Mouse (Mus musculus): Measurements from ENCODE around the gene Hist3h2a. TPM values are rescaled to one million over a fixed set of nuclear protein-coding genes. Genes with fewer than 3 reads are reported as not detected.
A peak's percentile ranks its signal among the peaks of the same experiment; 100 is the strongest.

The Hist3h2a gene
- polyA plus RNA-seq, 1 experiment from 2014 or later, result 14.3 TPM

- Histone ChIP-seq H3K36me3 (replicated peaks; ENCODE audit: insufficient read depth, low read length) (peaks cover 10% of the 10 kb centered on the region), H3K9ac (replicated peaks) (no peak overlapping the region), H3K27me3 (ENCODE audit: insufficient read depth, low read length) (peaks cover 2% of the 10 kb centered on the region; the same call in 1 of the 2 replicates), H3K27ac (ENCODE audit: low read depth) (no peak overlapping the region), H3K4me2 (ENCODE audit: low read depth, low read length) (0 out of 2 replicates have a peak overlapping the region, but pooled peaks have one; percentile 26), H3K4me1 (ENCODE audit: insufficient read depth) (peaks cover 19% of the 10 kb centered on the region), H3K4me3 (ENCODE audit: low read depth, low read length) (no peak overlapping the region), H3K9me3 (ENCODE audit: low read length) (no peaks in the 10 kb centered on the region)
- ATAC-seq, result no peak
- 61% methylated on average over 9 of the region's 9 CpGs for WGBS (ENCODE audit: insufficient replicate concordance)
- DNase-seq, result no peak
- TF ChIP-seq CTCF (IDR thresholded peaks at IDR 0.05; ENCODE audit: low read depth), result no peak
- TF ChIP-seq EP300 (IDR thresholded peaks at IDR 0.05; ENCODE audit: low read depth), result no peak
These were observed 40.7 kb downstream of the Hist3h2a start for GRCm38 (mm10) chr11:58995061-58995806.

DNA sequence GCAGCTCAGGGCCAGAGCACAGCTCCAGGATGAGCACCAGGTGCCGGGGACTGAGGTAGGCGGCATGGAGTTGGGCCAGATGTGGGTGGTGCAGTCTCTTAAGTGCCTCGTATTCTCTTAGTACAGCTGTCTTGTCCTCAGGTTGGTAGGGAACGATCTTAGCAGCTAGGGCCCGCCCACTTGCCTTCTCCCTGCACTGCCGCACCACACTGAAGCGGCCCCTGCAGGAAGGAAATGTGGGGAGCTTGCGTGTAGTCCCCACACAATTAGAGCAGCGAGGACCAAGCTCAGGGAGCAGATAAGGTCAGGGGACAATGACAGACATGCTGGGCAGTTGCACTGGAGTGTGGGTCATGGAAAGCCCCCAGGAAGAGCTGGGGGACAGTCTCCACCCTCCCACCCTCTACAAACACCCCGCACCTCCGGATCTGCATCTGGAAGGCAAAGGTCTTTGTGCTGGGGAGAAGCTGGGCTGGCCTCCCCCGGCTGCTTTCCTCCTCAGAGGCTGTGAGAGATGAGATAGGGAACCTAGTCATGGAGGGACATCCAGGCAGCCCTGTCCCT is 41.4 kb downstream of the Hist3h2a start:
- no peaks in the 10 kb centered on the region for H3K9me3 ChIP-seq (ENCODE audit: low read length)
- H3K4me2 ChIP-seq (ENCODE audit: low read depth, low read length), result peak overlapping the region; percentile 26; the same call in 1 of the 2 replicates
- ATAC-seq (no peak), DNase-seq (no peak)
- peaks cover 19% of the 10 kb centered on the region for H3K4me1 ChIP-seq (ENCODE audit: insufficient read depth)
- H3K27me3 ChIP-seq (ENCODE audit: insufficient read depth, low read length), result peaks cover 2% of the 10 kb centered on the region; the same call in 1 of the 2 replicates
- H3K36me3 ChIP-seq (replicated peaks; ENCODE audit: insufficient read depth, low read length), result peaks cover 3% of the 10 kb centered on the region; the same call in 1 of the 2 replicates
- peak; percentile 43 for TF ChIP-seq CTCF (IDR thresholded peaks at IDR 0.05; ENCODE audit: low read depth)
- no peak for TF ChIP-seq EP300 (IDR thresholded peaks at IDR 0.05; ENCODE audit: low read depth)
- 16% methylated on average over 12 of the region's 12 CpGs for WGBS (ENCODE audit: insufficient replicate concordance)
- no peak overlapping the region for H3K9ac ChIP-seq (replicated peaks)
- H3K4me3 ChIP-seq (ENCODE audit: low read depth, low read length), result no peak overlapping the region
- H3K27ac ChIP-seq (ENCODE audit: low read depth), result no peak overlapping the region

DNA sequence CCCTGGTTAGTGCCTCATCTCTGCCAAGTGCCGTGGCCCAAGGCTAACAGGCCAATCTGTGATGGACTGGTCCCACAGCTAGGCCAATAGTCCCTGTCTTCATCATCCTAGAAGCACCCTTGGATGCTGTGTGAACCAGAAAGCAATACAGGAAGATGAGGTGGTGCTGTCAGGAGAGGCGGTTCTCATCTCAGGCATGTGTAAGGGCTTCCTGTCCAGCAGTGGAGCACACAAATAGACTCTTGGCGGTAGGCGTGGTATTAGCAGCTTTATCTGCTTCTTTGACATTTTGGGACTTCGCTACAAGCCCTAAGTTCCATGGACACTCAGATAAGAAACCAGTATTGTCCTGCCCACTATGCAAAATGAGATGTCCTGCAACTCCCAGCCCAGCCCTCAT is 43.1 kb downstream of the Hist3h2a start:
- H3K4me1 ChIP-seq (ENCODE audit: insufficient read depth), result peaks cover 19% of the 10 kb centered on the region
- no peak for TF ChIP-seq EP300 (IDR thresholded peaks at IDR 0.05; ENCODE audit: low read depth)
- peaks cover 2% of the 10 kb centered on the region; the same call in 1 of the 2 replicates for H3K27me3 ChIP-seq (ENCODE audit: insufficient read depth, low read length)
- no peaks in the 10 kb centered on the region for H3K9me3 ChIP-seq (ENCODE audit: low read length)
- ATAC-seq (no peak), DNase-seq (no peak)
- no peak overlapping the region for H3K4me2 ChIP-seq (ENCODE audit: low read depth, low read length)
- no peak overlapping the region for H3K9ac ChIP-seq (replicated peaks)
- 60% methylated on average over 5 of the region's 5 CpGs for WGBS (ENCODE audit: insufficient replicate concordance)
- no peaks in the 10 kb centered on the region for H3K36me3 ChIP-seq (replicated peaks; ENCODE audit: insufficient read depth, low read length)
- no peak overlapping the region for H3K27ac ChIP-seq (ENCODE audit: low read depth)
- no peak overlapping the region for H3K4me3 ChIP-seq (ENCODE audit: low read depth, low read length)

DNA sequence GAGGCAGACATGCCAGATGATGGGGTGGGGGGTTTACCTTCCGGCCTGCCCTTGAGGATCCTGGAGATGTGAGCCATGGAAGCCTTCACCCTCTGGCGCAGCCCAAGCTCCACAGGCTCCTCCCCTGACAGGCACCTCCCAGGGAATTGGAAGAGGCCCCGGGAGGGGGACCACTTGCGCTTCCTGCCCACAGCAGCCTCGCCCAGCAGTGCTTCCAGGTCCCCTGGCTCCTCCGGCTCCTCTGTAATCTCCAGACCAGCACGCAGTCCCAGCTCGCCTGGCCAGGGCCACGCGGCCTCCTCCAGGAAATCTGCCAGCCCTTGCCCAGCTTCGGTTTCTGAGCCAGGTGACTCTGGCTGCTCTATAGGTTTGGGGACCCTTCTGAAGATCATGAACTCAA is 44.7 kb downstream of the Hist3h2a start:
- H3K9ac ChIP-seq (replicated peaks), result no peak overlapping the region
- no peak for DNase-seq
- peaks cover 18% of the 10 kb centered on the region for H3K4me1 ChIP-seq (ENCODE audit: insufficient read depth)
- no peak overlapping the region for H3K27ac ChIP-seq (ENCODE audit: low read depth)
- no peaks in the 10 kb centered on the region for H3K9me3 ChIP-seq (ENCODE audit: low read length)
- no peak overlapping the region for H3K4me2 ChIP-seq (ENCODE audit: low read depth, low read length)
- no peak overlapping the region for H3K4me3 ChIP-seq (ENCODE audit: low read depth, low read length)
- ATAC-seq, result no peak
- TF ChIP-seq CTCF (IDR thresholded peaks at IDR 0.05; ENCODE audit: low read depth), result no peak
- no peak for TF ChIP-seq EP300 (IDR thresholded peaks at IDR 0.05; ENCODE audit: low read depth)
- WGBS (ENCODE audit: insufficient replicate concordance), result 29% methylated on average over 11 of the region's 11 CpGs
- H3K36me3 ChIP-seq (replicated peaks; ENCODE audit: insufficient read depth, low read length), result no peaks in the 10 kb centered on the region
- no peaks in the 10 kb centered on the region; the same call in 1 of the 2 replicates for H3K27me3 ChIP-seq (ENCODE audit: insufficient read depth, low read length)

- no peak overlapping the region for H3K9ac ChIP-seq (replicated peaks)
These were observed 45.3 kb downstream of the Hist3h2a start for GRCm38 (mm10) chr11:58999830-59000229.

GRCm38 (mm10) chr11:59000635-59001034 is 46.1 kb downstream of the Hist3h2a start:
- Histone ChIP-seq H3K9me3 (ENCODE audit: low read length) (no peaks in the 10 kb centered on the region), H3K4me1 (ENCODE audit: insufficient read depth) (peaks cover 4% of the 10 kb centered on the region), H3K4me3 (ENCODE audit: low read depth, low read length) (no peak overlapping the region), H3K27ac (ENCODE audit: low read depth) (no peak overlapping the region), H3K27me3 (ENCODE audit: insufficient read depth, low read length) (no peaks in the 10 kb centered on the region), H3K9ac (replicated peaks) (no peak overlapping the region), H3K36me3 (replicated peaks; ENCODE audit: insufficient read depth, low read length) (no peaks in the 10 kb centered on the region), H3K4me2 (ENCODE audit: low read depth, low read length) (no peak overlapping the region)
- TF ChIP-seq CTCF (IDR thresholded peaks at IDR 0.05; ENCODE audit: low read depth), result no peak
- no peak for TF ChIP-seq EP300 (IDR thresholded peaks at IDR 0.05; ENCODE audit: low read depth)
- ATAC-seq, result no peak
- WGBS (ENCODE audit: insufficient replicate concordance), result 79% methylated on average over 19 of the region's 21 CpGs
- no peak for DNase-seq

More at GRCm38 (mm10) chr11:58999830-59000229, 45.3 kb downstream of the Hist3h2a start:
- Histone ChIP-seq H3K27me3 (ENCODE audit: insufficient read depth, low read length) (no peaks in the 10 kb centered on the region; the same call in 1 of the 2 replicates), H3K4me1 (ENCODE audit: insufficient read depth) (peaks cover 11% of the 10 kb centered on the region), H3K4me3 (ENCODE audit: low read depth, low read length) (no peak overlapping the region), H3K9me3 (ENCODE audit: low read length) (no peaks in the 10 kb centered on the region), H3K36me3 (replicated peaks; ENCODE audit: insufficient read depth, low read length) (no peaks in the 10 kb centered on the region), H3K27ac (ENCODE audit: low read depth) (no peak overlapping the region), H3K4me2 (ENCODE audit: low read depth, low read length) (no peak overlapping the region)
- ATAC-seq (no peak), DNase-seq (no peak)
- 64% methylated on average over 6 of the region's 6 CpGs for WGBS (ENCODE audit: insufficient replicate concordance)
- no peak for TF ChIP-seq CTCF (IDR thresholded peaks at IDR 0.05; ENCODE audit: low read depth)
- TF ChIP-seq EP300 (IDR thresholded peaks at IDR 0.05; ENCODE audit: low read depth), result no peak

All from liver, postnatal 0 days (tissue).